Mouse (Mus musculus) E14TG2a.4 (cell line): ENCODE results near the gene Caskin1.

Experiments used
- CTCF ChIP-seq: conservative IDR thresholded peaks from 2 replicates; pipeline ENCODE4 v1.5.1; 2014; ENCODE audit warnings: low read length
- NANOG ChIP-seq: IDR thresholded peaks from 2 replicates; pipeline ENCODE4 v1.6.1; 2014; ENCODE audit warnings: borderline replicate concordance, low read length, mixed read lengths
- POU5F1 ChIP-seq: IDR thresholded peaks from 2 replicates; pipeline ENCODE4 v1.6.1; 2014; ENCODE audit warnings: low read length, borderline replicate concordance

DNA sequence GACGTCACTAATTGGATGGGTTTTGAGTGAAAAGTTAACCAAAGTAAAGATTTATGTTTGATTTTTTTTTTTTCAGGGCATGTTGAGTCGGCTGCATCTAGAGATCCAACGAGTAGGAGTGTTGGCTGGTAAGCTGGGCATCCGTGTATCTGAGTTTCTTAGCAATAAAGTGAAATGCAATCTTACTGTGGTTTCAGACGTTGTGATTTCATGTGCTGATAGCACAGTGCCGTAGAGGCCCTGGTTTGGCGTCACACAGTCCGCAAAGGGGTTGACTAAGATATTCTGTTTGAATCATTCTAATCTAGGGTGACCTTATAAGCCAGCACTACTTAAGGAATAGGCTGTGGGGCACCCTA lies 40.1 kb downstream of the Caskin1 start:
- TF ChIP-seq CTCF, result no peak
- TF ChIP-seq NANOG, result no peak
- TF ChIP-seq POU5F1, result no peak
